Mouse (Mus musculus) kidney, adult 8-10 months (tissue): ENCODE data around the gene L3mbtl4.
"Not testable (repeated sequence)": the region's sequence is repeated elsewhere in the genome, so short reads cannot be mapped to it uniquely, and the experiment has no call there.

Source experiments
- DNase-seq, 2 experiments: peaks; one replicate each; pipeline ENCODE4 v3.0.0; 2022

Gene L3mbtl4

GRCm38 (mm10) chr17:68405993-68406392 lies 132.4 kb downstream of the L3mbtl4 start:
- no peak for DNase-seq

- not testable (repeated sequence) for DNase-seq
Measured at GRCm38 (mm10) chr17:68407121-68407520, 133.5 kb downstream of the L3mbtl4 start.

- DNase-seq, result no peak
Measured at GRCm38 (mm10) chr17:68422663-68423498, 149.3 kb downstream of the L3mbtl4 start.

GRCm38 (mm10) chr17:68433576-68433975 lies 160.0 kb downstream of the L3mbtl4 start:
- DNase-seq, result no peak

GRCm38 (mm10) chr17:68450921-68451320 lies 177.3 kb downstream of the L3mbtl4 start:
- DNase-seq, result no peak

GRCm38 (mm10) chr17:68461471-68461870 lies 187.9 kb downstream of the L3mbtl4 start:
- DNase-seq, result no peak

GRCm38 (mm10) chr17:68467311-68467710 lies 193.7 kb downstream of the L3mbtl4 start:
- DNase-seq, result no peak

GRCm38 (mm10) chr17:68490065-68490691 lies 216.6 kb downstream of the L3mbtl4 start:
- no peak for DNase-seq

- no peak for DNase-seq
Measured at GRCm38 (mm10) chr17:68492231-68492630, 218.6 kb downstream of the L3mbtl4 start.

- DNase-seq, result not testable (repeated sequence)
Measured at GRCm38 (mm10) chr17:68502998-68503397, 229.4 kb downstream of the L3mbtl4 start.

- no peak for DNase-seq
Measured at GRCm38 (mm10) chr17:68559698-68560097, 286.1 kb downstream of the L3mbtl4 start.

- DNase-seq, result no peak
Measured at GRCm38 (mm10) chr17:68560264-68560663, 286.7 kb downstream of the L3mbtl4 start.

- no peak for DNase-seq
Measured at GRCm38 (mm10) chr17:68571806-68572205, 298.2 kb downstream of the L3mbtl4 start.

- DNase-seq, result peak; percentile 41 to 52
Measured at GRCm38 (mm10) chr17:68585195-68585594, 311.6 kb downstream of the L3mbtl4 start.

GRCm38 (mm10) chr17:68591619-68592018 lies 318.0 kb downstream of the L3mbtl4 start:
- DNase-seq, result no peak

GRCm38 (mm10) chr17:68602744-68603143 lies 329.1 kb downstream of the L3mbtl4 start:
- no peak for DNase-seq

GRCm38 (mm10) chr17:68607691-68608090 lies 334.1 kb downstream of the L3mbtl4 start:
- no peak for DNase-seq

- no peak for DNase-seq
Measured at GRCm38 (mm10) chr17:68611247-68611646, 337.6 kb downstream of the L3mbtl4 start.

- DNase-seq, result no peak
Measured at GRCm38 (mm10) chr17:68625281-68625680, 351.7 kb downstream of the L3mbtl4 start.

- no peak for DNase-seq
Measured at GRCm38 (mm10) chr17:68629631-68630426, 356.2 kb downstream of the L3mbtl4 start.

- DNase-seq, result no peak
Measured at GRCm38 (mm10) chr17:68631396-68631795, 357.8 kb downstream of the L3mbtl4 start.

- no peak for DNase-seq
Measured at GRCm38 (mm10) chr17:68640187-68640586, 366.6 kb downstream of the L3mbtl4 start.

- no peak for DNase-seq
Measured at GRCm38 (mm10) chr17:68642521-68643088, 369.0 kb downstream of the L3mbtl4 start.
